Mouse (Mus musculus) stomach, embryonic 16.5 days (tissue): ENCODE results near the gene Hfe2. TPM values are rescaled to one million over a fixed set of nuclear protein-coding genes. Genes with fewer than 3 reads are reported as not detected.

Experiments
- ATAC-seq: fragments of 200-750 bp; cut with Nextera tagmentation; 2 replicates; pipeline ENCODE4 v1.8.0; 2017; ENCODE audit warnings: moderate number of reproducible peaks, moderate TSS enrichment; ENCODE audit not compliant: insufficient read depth, low FRiP score
- H3K27ac ChIP-seq: fragments of 300-500 bp; sonication (generic); 2 replicates; pipeline ENCODE4 v1.5.1; 2014; ENCODE audit warnings: low read length
- H3K27me3 ChIP-seq: fragments of 300-500 bp; sonication (generic); 2 replicates; pipeline ENCODE4 v1.6.1; 2014; ENCODE audit warnings: low read length, control low read depth, mixed read lengths; ENCODE audit not compliant: control insufficient read depth, insufficient read depth
- H3K36me3 ChIP-seq: fragments of 300-500 bp; sonication (generic); 2 replicates; pipeline ENCODE4 v1.6.1; 2014; ENCODE audit warnings: low read length; ENCODE audit not compliant: control insufficient read depth, insufficient read depth
- H3K4me1 ChIP-seq: fragments of 300-500 bp; sonication (generic); 2 replicates; pipeline ENCODE4 v1.6.1; 2014; ENCODE audit warnings: low read length, control low read depth, mixed read lengths; ENCODE audit not compliant: control insufficient read depth, insufficient read depth
- H3K4me2 ChIP-seq: fragments of 300-500 bp; sonication (generic); 2 replicates; pipeline ENCODE4 v1.6.1; 2014; ENCODE audit warnings: low read depth, low read length, mixed read lengths
- H3K4me3 ChIP-seq: fragments of 300-500 bp; sonication (generic); replicated peaks from 2 replicates; pipeline ENCODE4 v1.5.1; 2014; ENCODE audit warnings: mild to moderate bottlenecking, low read length
- H3K9ac ChIP-seq: fragments of 300-500 bp; sonication (generic); 2 replicates; pipeline ENCODE4 v1.6.1; 2014; ENCODE audit warnings: low read length
- H3K9me3 ChIP-seq: fragments of 300-500 bp; sonication (generic); replicated peaks from 2 replicates; pipeline ENCODE4 v1.6.1; 2016; ENCODE audit warnings: low read length, control low read depth; ENCODE audit not compliant: control insufficient read depth
- WGBS: fragments of 180-500 bp; shearing (Covaris S2); extraction: QIAGEN DNeasy Blood & Tissue Kit; methylation state at CpG from one replicate; pipeline ENCODE4 v1.1.7; 2014; 5-methylcytosine and 5-hydroxymethylcytosine counted together
- polyA plus RNA-seq: library from polyadenylated mRNA; unstranded; fragments of >200 nt; fragmentation: Nextera tagmentation; extraction: Ambion mirVana; gene quantifications from 2 replicates; pipeline ENCODE4 v1.2.1, GENCODE M21; 2015

Gene Hfe2
- polyA plus RNA-seq, 1 experiment from 2014 or later: 3.8 TPM

GRCm38 (mm10) chr3:96549346-96549745 lies 24.4 kb downstream of the Hfe2 start:
- Histone ChIP-seq H3K4me1 (peaks cover 10% of the 10 kb centered on the region), H3K36me3 (no peaks in the 10 kb centered on the region), H3K4me3 (no peak overlapping the region), H3K27ac (no peak overlapping the region), H3K27me3 (no peaks in the 10 kb centered on the region), H3K4me2 (no peak overlapping the region), H3K9me3 (no peaks in the 10 kb centered on the region), H3K9ac (no peak overlapping the region)
- WGBS: 73% methylated on average over 5 of the region's 5 CpGs
- ATAC-seq: no peak

GRCm38 (mm10) chr3:96551203-96551602 lies 26.2 kb downstream of the Hfe2 start:
- peak overlapping the region; percentile 57 for H3K9ac ChIP-seq
- H3K4me1 ChIP-seq: peaks cover 23% of the 10 kb centered on the region
- H3K4me3 ChIP-seq: no peak overlapping the region
- no peak overlapping the region for H3K4me2 ChIP-seq
- 5% methylated on average over 8 of the region's 8 CpGs for WGBS
- H3K27me3 ChIP-seq: no peaks in the 10 kb centered on the region
- H3K36me3 ChIP-seq: no peaks in the 10 kb centered on the region
- H3K27ac ChIP-seq: peak overlapping the region; percentile 53
- ATAC-seq: no peak
- no peaks in the 10 kb centered on the region for H3K9me3 ChIP-seq

GRCm38 (mm10) chr3:96551890-96552289 lies 26.9 kb downstream of the Hfe2 start:
- Histone ChIP-seq H3K4me1 (peaks cover 23% of the 10 kb centered on the region), H3K4me3 (no peak overlapping the region), H3K9me3 (no peaks in the 10 kb centered on the region), H3K36me3 (no peaks in the 10 kb centered on the region), H3K9ac (peak overlapping the region; percentile 57), H3K4me2 (no peak overlapping the region), H3K27me3 (no peaks in the 10 kb centered on the region), H3K27ac (peak overlapping the region; percentile 53)
- WGBS: 54% methylated on average over 7 of the region's 7 CpGs
- no peak for ATAC-seq

GRCm38 (mm10) chr3:96553601-96554000 lies 28.6 kb downstream of the Hfe2 start:
- Histone ChIP-seq H3K27me3 (no peaks in the 10 kb centered on the region), H3K4me2 (no peak overlapping the region), H3K4me1 (peaks cover 23% of the 10 kb centered on the region), H3K27ac (no peak overlapping the region), H3K9me3 (no peaks in the 10 kb centered on the region), H3K9ac (no peak overlapping the region), H3K4me3 (no peak overlapping the region), H3K36me3 (no peaks in the 10 kb centered on the region)
- 70% methylated on average over 6 of the region's 6 CpGs for WGBS
- ATAC-seq: no peak

- no peak overlapping the region for H3K4me3 ChIP-seq
- peaks cover 23% of the 10 kb centered on the region for H3K4me1 ChIP-seq
- no peaks in the 10 kb centered on the region for H3K9me3 ChIP-seq
- no peak overlapping the region for H3K4me2 ChIP-seq
- H3K36me3 ChIP-seq: no peaks in the 10 kb centered on the region
- H3K27me3 ChIP-seq: no peaks in the 10 kb centered on the region
- H3K27ac ChIP-seq: 0 out of 2 replicates have a peak overlapping the region, but pooled peaks have one; percentile 95
- whole genome bisulfite sequencing: 84% methylated on average over 6 of the region's 6 CpGs
- ATAC-seq: no peak
- H3K9ac ChIP-seq: no peak overlapping the region
Observed at GRCm38 (mm10) chr3:96554251-96554650, 29.3 kb downstream of the Hfe2 start.

GRCm38 (mm10) chr3:96555041-96555596 lies 30.1 kb downstream of the Hfe2 start:
- Histone ChIP-seq H3K4me2 (peak overlapping the region; percentile 28; the same call in 1 of the 2 replicates), H3K4me1 (peaks cover 32% of the 10 kb centered on the region), H3K27me3 (no peaks in the 10 kb centered on the region), H3K9me3 (no peaks in the 10 kb centered on the region), H3K36me3 (0 out of 2 replicates have a peak, but pooled peaks cover 8% of the 10 kb centered on the region), H3K4me3 (no peak overlapping the region), H3K9ac (peak overlapping the region; percentile 34), H3K27ac (peak overlapping the region; percentile 95)
- ATAC-seq: peak; percentile 35; the same call in 1 of the 2 replicates
- WGBS: 22% methylated on average over 12 of the region's 12 CpGs

- 60% methylated on average over 15 of the region's 15 CpGs for WGBS
- peak overlapping the region; percentile 66 for H3K4me2 ChIP-seq
- H3K4me1 ChIP-seq: peaks cover 41% of the 10 kb centered on the region
- ATAC-seq: no peak
- no peaks in the 10 kb centered on the region for H3K27me3 ChIP-seq
- H3K36me3 ChIP-seq: peaks cover 18% of the 10 kb centered on the region; the same call in 1 of the 2 replicates
- peak overlapping the region; percentile 71; the same call in 1 of the 2 replicates for H3K9ac ChIP-seq
- H3K27ac ChIP-seq: peak overlapping the region; percentile 95
- H3K4me3 ChIP-seq: peak overlapping the region; percentile 83
- H3K9me3 ChIP-seq: no peaks in the 10 kb centered on the region
Observed at GRCm38 (mm10) chr3:96555999-96556614, 31.1 kb downstream of the Hfe2 start.

GRCm38 (mm10) chr3:96556651-96557635 lies 32.0 kb downstream of the Hfe2 start:
- 3% methylated on average over 22 of the region's 22 CpGs for WGBS
- no peak for ATAC-seq

More at GRCm38 (mm10) chr3:96556651-96557635, 32.0 kb downstream of the Hfe2 start:
- Histone ChIP-seq H3K36me3 (peaks cover 21% of the 10 kb centered on the region; the same call in 1 of the 2 replicates), H3K4me3 (peak overlapping the region; percentile 83), H3K27me3 (no peaks in the 10 kb centered on the region), H3K9me3 (no peaks in the 10 kb centered on the region), H3K4me1 (peaks cover 39% of the 10 kb centered on the region), H3K4me2 (peak overlapping the region; percentile 66), H3K9ac (peak overlapping the region; percentile 71), H3K27ac (peak overlapping the region; percentile 95)
